Mouse (Mus musculus): ENCODE measurements at regions not wholly inside any gene's neighbourhood (a gene's known extent, or its start where the extent isn't known, plus 50 kb on each side); places are given as distances from the start of the nearest gene placed in this dataset.

DNA sequence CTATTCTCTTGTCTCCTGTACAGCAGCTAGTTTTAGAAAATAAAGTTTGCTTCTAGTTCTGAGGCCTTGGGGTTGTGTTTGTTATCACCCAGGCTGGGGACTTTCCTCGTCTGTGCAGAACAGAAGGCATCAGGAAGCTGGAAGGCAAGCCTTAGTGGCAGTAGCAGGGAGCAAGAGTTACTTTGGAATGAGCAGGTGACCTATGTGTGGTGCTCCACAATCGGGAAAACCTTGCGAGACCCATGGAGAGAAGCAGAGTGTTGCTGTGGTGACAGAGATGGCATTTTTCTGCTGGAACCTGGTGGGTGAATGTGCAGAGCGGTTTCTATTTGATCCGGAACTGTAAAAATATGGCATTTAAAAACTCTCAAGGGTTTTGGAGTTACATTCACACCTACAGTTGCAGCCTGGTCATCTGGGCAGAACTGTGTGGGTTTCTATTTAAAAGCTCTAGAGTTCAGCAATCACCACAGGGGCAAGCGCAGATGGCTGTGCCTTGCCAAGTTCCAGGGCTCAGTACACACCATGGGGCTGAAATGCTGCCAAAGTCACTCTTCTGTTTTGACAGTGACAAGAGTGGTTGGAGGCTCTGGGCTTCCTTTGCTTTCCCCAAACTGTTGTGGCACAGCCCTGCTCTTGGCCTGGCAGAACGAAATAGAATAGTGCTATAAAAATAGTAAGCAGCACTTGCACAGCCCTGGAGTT lies 195.7 kb downstream of the Stk31 start:
- no peak for ATAC-seq (ENCODE audit: low FRiP score)
- no peaks in the 10 kb centered on the region for H3K9me3 ChIP-seq (replicated peaks)
- H3K4me2 ChIP-seq (replicated peaks) = no peak overlapping the region
- H3K27ac ChIP-seq = no peak overlapping the region
- WGBS = 84% methylated on average over 7 of the region's 7 CpGs
- H3K27me3 ChIP-seq = no peaks in the 10 kb centered on the region
- H3K9ac ChIP-seq = no peak overlapping the region
- H3K4me1 ChIP-seq = no peaks in the 10 kb centered on the region
- H3K4me3 ChIP-seq = no peak overlapping the region
- no peaks in the 10 kb centered on the region for H3K36me3 ChIP-seq

DNA sequence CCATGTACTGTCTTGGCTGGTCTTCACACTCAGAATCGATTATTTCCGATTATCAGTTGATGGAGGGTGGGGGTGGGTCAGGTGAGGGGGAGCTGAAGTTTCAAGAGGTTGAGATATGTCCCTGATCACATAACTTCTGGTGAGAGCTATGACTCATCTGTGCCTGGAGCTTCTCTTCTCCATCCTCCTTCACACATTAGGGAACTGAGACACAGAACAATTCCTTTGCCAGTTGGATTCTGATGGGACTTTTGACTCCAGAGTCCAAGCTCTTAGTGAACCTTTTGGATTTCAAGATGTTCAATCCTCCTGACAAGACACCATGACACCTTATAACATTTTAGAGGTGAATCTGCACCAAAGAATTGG lies 196.2 kb downstream of the Stk31 start:
- H3K36me3 ChIP-seq = no peaks in the 10 kb centered on the region
- no peaks in the 10 kb centered on the region for H3K27me3 ChIP-seq
- no peak for ATAC-seq (ENCODE audit: low FRiP score)
- H3K4me2 ChIP-seq (replicated peaks) = no peak overlapping the region
- no peak overlapping the region for H3K27ac ChIP-seq
- no peak overlapping the region for H3K4me3 ChIP-seq
- no peaks in the 10 kb centered on the region for H3K9me3 ChIP-seq (replicated peaks)
- H3K9ac ChIP-seq = no peak overlapping the region
- 91% methylated on average over 2 of the region's 2 CpGs for WGBS
- no peaks in the 10 kb centered on the region for H3K4me1 ChIP-seq

DNA sequence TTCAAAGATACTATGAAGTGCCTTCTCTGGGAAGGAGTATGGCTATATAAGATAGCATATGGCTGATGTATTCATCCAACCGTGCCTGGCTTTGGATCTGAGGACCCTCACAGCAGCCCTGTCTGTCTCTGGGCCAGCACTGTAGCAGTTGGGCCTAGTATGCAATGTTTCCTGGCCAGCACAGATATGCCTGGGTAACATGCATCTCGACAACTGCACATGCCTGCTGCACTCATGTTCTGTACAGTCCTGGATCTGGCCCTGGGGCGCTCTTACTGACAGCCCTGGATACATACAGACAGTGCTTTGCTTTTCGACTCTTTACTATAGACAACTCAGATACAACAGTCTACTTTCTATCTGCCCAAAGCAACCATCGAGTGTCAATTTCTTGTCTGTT lies 197.3 kb downstream of the Stk31 start:
- no peak overlapping the region for H3K27ac ChIP-seq
- H3K9me3 ChIP-seq (replicated peaks) = no peaks in the 10 kb centered on the region
- no peaks in the 10 kb centered on the region for H3K36me3 ChIP-seq
- no peak for ATAC-seq (ENCODE audit: low FRiP score)
- no peaks in the 10 kb centered on the region for H3K27me3 ChIP-seq
- no peak overlapping the region for H3K9ac ChIP-seq
- WGBS = 95% methylated on average over 5 of the region's 5 CpGs
- H3K4me2 ChIP-seq (replicated peaks) = no peak overlapping the region
- no peaks in the 10 kb centered on the region for H3K4me1 ChIP-seq
- no peak overlapping the region for H3K4me3 ChIP-seq

DNA sequence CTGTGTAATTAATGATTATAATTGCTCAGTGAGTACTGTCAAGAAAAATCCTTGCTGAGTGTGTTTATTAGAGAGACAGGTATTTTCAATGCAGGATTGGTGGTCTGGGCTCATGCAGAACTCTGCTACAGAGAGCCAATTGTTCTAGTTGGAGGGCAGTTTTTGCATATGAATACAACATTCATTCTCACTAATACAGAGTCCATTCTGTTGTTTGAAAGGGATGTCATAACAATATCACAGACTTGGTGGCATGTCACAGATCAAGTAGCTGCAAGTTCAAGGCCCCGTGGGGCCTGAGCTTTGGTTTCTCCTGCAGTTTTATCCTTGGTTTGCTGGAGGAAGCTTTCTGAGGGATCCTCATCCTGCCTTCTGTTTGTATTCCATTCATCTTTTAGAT lies 207.8 kb downstream of the Stk31 start:
- Histone ChIP-seq H3K27ac (0 out of 2 replicates have a peak overlapping the region, but pooled peaks have one; percentile 2), H3K4me3 (no peak overlapping the region), H3K4me1 (peaks cover 20% of the 10 kb centered on the region), H3K27me3 (no peaks in the 10 kb centered on the region), H3K4me2 (replicated peaks) (no peak overlapping the region), H3K9ac (no peak overlapping the region), H3K36me3 (no peaks in the 10 kb centered on the region), H3K9me3 (replicated peaks) (no peaks in the 10 kb centered on the region)
- WGBS = 55% methylated on average over 1 of the region's 1 CpGs
- ATAC-seq (ENCODE audit: low FRiP score) = no peak

DNA sequence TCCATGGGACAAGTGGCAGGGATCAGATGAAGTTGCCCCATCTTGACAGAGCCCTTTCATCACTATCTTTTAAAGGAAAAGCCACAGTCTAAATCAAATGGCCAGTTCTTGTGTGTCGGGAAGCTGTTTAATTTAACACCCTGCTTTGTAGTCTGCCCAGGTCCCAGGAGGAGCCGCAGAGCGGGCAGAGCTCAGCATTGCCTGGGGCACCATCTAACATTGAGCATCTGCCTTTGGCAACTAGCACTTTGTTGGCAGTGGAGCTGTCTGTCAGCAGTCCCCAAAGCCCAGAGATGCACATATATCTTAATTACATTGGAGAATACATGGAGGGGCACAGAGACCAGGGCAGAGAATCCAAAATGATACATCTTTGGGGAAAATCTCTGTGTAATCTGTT lies 208.4 kb downstream of the Stk31 start:
- no peak overlapping the region for H3K9ac ChIP-seq
- H3K4me2 ChIP-seq (replicated peaks) = no peak overlapping the region
- no peaks in the 10 kb centered on the region for H3K36me3 ChIP-seq
- peak; percentile 29; the same call in 1 of the 2 replicates for ATAC-seq (ENCODE audit: low FRiP score)
- no peak overlapping the region for H3K4me3 ChIP-seq
- H3K4me1 ChIP-seq = peaks cover 20% of the 10 kb centered on the region
- no peaks in the 10 kb centered on the region for H3K9me3 ChIP-seq (replicated peaks)
- WGBS = 48% methylated on average over 3 of the region's 3 CpGs
- no peaks in the 10 kb centered on the region for H3K27me3 ChIP-seq
- H3K27ac ChIP-seq = 0 out of 2 replicates have a peak overlapping the region, but pooled peaks have one; percentile 2

DNA sequence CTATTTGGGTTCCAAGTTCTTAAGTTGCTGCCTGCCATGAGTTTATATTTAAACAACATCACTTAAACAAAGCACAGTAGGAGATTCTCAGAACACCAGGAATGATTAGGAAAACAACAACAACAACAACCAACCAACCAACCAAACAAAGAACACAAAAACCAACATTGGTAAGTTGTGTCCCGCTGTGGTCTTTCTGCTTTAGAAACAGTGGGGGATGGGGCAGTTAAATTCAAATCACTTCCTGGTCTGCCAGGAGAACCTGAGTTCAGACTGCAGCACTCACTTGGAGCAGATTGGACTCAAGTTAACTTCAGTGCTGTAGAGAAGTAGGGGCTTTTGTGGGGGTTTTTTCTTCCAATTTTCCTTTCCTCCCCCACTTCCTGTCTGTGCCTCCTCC lies 210.6 kb downstream of the Stk31 start:
- WGBS = 0% methylated on average over 1 of the region's 1 CpGs
- H3K4me3 ChIP-seq = no peak overlapping the region
- no peak overlapping the region for H3K27ac ChIP-seq
- ATAC-seq (ENCODE audit: low FRiP score) = no peak
- no peaks in the 10 kb centered on the region for H3K36me3 ChIP-seq
- H3K4me1 ChIP-seq = peaks cover 20% of the 10 kb centered on the region
- no peaks in the 10 kb centered on the region for H3K27me3 ChIP-seq
- H3K4me2 ChIP-seq (replicated peaks) = no peak overlapping the region
- H3K9me3 ChIP-seq (replicated peaks) = no peaks in the 10 kb centered on the region
- H3K9ac ChIP-seq = no peak overlapping the region

DNA sequence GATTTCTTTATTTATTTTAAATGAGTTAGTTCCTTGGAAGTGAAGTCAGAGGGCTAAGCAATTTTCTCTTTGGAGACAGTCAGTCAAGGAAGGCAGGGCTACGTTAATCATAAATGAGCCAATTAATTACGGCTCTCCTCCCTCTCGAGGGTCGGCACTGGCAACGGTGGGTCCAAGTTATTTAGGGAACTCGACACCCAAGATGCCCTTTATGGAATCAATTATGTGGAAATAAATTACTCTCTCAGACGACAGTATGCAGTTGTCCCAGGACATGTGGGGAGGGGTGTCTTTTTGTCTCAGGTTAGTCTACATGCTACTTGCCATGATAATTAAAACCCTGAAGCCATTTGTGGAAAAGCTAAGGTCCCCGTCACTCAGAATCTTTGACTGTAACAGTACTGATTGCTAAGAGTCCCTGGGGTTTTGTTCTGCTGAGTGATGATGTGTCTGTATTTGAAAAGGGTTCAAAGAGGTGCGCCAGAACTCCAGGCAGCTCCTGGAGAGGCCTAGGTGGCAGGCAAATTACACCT lies 211.3 kb downstream of the Stk31 start:
- no peak overlapping the region for H3K4me2 ChIP-seq (replicated peaks)
- H3K27me3 ChIP-seq = no peaks in the 10 kb centered on the region
- no peak overlapping the region for H3K27ac ChIP-seq
- no peak overlapping the region for H3K9ac ChIP-seq
- H3K4me3 ChIP-seq = no peak overlapping the region
- H3K9me3 ChIP-seq (replicated peaks) = no peaks in the 10 kb centered on the region
- 34% methylated on average over 9 of the region's 9 CpGs for WGBS
- peaks cover 20% of the 10 kb centered on the region for H3K4me1 ChIP-seq
- ATAC-seq (ENCODE audit: low FRiP score) = peak; percentile 54; the same call in 1 of the 2 replicates
- no peaks in the 10 kb centered on the region for H3K36me3 ChIP-seq

DNA sequence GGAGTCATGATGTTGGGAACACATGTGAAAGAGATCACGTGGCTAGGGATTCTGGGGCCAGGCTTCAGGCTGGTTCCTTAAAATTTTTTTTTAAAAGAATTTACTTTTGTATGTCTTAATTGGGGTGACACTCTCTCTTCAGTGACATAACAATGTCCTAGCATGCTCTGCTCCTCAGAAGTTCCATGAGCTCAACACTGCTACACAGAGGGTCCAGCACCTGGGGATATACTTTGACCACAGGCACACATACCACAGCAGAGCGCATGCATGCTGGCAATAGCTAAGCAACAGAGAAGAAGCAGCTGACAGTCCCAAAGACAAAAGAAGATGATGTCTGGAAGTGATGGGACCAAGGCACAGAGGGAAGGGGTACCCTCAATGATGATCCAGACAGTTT lies 198.4 kb upstream of the Npy start:
- Histone ChIP-seq H3K27me3 (no peaks in the 10 kb centered on the region), H3K4me2 (replicated peaks) (no peak overlapping the region), H3K27ac (no peak overlapping the region), H3K9ac (no peak overlapping the region), H3K36me3 (no peaks in the 10 kb centered on the region), H3K9me3 (replicated peaks) (no peaks in the 10 kb centered on the region), H3K4me3 (no peak overlapping the region), H3K4me1 (no peaks in the 10 kb centered on the region)
- no peak for ATAC-seq (ENCODE audit: low FRiP score)
- WGBS = 81% methylated on average over 2 of the region's 2 CpGs

DNA sequence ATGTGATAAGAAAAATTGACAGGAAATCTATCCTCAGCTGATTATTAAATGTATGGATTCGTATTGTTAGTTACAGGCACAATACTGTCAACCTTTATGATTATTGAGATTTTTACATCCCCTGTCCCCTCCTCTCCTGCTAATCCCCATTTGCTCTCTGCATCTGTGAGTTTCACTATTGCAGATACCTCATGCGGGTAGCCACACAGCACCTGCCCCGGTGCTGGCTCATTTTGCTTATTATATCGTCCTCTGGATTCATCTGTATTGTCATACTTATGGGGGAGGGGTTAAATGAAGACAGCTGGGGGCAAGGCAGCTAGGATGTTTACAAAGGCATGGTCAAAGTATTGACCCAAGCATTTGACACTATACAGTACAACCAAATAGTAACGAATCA lies 197.9 kb upstream of the Npy start:
- no peak overlapping the region for H3K4me2 ChIP-seq (replicated peaks)
- H3K27ac ChIP-seq = no peak overlapping the region
- no peaks in the 10 kb centered on the region for H3K27me3 ChIP-seq
- no peaks in the 10 kb centered on the region for H3K9me3 ChIP-seq (replicated peaks)
- 78% methylated on average over 5 of the region's 5 CpGs for WGBS
- no peak for ATAC-seq (ENCODE audit: low FRiP score)
- H3K9ac ChIP-seq = no peak overlapping the region
- no peaks in the 10 kb centered on the region for H3K36me3 ChIP-seq
- H3K4me1 ChIP-seq = no peaks in the 10 kb centered on the region
- no peak overlapping the region for H3K4me3 ChIP-seq

DNA sequence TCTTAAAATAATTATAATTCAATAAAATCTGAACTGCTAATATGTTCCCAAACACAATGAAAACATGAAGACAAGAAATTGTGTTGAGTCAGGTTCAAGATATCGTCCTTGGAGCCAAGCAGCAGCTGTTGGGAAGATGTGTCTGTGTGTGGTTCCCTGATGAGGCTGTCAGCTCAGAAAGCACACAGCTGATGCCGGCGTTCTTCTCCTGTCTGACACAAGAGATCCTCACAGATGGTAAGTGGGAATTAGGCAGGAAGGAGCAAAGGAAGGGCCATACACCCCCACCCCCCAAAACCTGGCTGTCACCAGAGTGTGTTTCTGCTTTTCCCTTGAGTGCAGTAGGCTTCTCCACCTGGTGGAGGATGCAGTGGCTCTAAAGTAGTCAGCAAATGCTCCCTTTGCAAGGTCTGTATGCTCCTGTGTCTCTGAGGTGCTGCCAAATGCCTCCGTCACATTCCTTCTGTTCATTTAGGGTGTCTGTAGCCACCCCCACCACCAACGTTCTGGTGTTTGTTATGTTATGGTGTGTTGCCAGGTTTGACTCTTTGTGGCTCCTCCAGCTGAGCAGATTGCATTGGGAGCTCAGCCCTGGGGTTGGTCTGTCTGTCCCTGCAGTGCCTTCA lies 188.9 kb upstream of the Npy start:
- 44% methylated on average over 5 of the region's 5 CpGs for WGBS
- H3K36me3 ChIP-seq = no peaks in the 10 kb centered on the region
- no peak for ATAC-seq (ENCODE audit: low FRiP score)
- no peak overlapping the region for H3K4me3 ChIP-seq
- H3K27ac ChIP-seq = peak overlapping the region; percentile 7; the same call in 1 of the 2 replicates
- no peaks in the 10 kb centered on the region for H3K27me3 ChIP-seq
- H3K9me3 ChIP-seq (replicated peaks) = no peaks in the 10 kb centered on the region
- H3K4me2 ChIP-seq (replicated peaks) = no peak overlapping the region
- H3K9ac ChIP-seq = no peak overlapping the region
- H3K4me1 ChIP-seq = peaks cover 8% of the 10 kb centered on the region

DNA sequence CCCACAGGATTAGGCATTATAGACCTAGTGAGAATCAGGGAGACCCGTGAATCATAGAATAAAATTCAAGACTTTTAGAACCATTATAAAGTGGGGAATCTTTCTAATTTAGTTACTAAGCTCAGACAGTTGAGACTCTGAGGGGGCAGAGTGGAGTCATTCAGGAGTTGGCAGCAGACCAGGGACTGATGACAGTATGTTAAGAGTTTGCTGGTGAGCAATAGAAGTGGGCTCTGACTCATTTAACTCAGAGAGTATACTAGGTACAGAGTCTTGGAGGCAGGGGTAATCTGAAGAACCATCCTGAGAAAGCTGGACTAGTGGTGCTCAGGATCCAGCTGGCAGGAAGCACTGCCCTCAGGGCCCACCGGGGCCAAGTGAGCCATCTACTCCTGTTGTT lies 184.9 kb upstream of the Npy start:
- no peak for ATAC-seq (ENCODE audit: low FRiP score)
- 88% methylated on average over 2 of the region's 2 CpGs for WGBS
- H3K4me2 ChIP-seq (replicated peaks) = no peak overlapping the region
- H3K9me3 ChIP-seq (replicated peaks) = no peaks in the 10 kb centered on the region
- H3K4me3 ChIP-seq = no peak overlapping the region
- H3K9ac ChIP-seq = no peak overlapping the region
- no peak overlapping the region for H3K27ac ChIP-seq
- H3K27me3 ChIP-seq = no peaks in the 10 kb centered on the region
- no peaks in the 10 kb centered on the region for H3K36me3 ChIP-seq
- H3K4me1 ChIP-seq = peaks cover 8% of the 10 kb centered on the region

DNA sequence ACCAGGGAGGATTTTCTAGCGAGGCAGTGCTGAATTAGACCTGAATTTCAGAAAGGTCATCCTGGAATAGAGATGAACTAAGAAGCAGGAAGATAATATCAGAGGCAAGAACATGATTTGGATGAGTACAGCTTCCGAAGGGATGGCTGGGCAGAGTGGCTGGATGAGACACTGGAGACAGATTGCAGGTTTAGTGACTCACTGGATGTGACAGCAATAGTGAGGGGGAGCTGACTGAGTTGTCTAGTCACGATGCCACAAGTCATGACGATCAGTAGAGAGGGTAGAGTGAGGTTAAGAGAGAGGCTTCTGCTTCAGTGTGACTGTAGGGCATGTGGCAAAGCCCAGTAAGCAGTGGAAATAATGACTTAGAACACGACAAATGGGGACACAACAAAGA lies 181.3 kb upstream of the Npy start:
- WGBS = 83% methylated on average over 5 of the region's 5 CpGs
- ATAC-seq (ENCODE audit: low FRiP score) = no peak
- H3K4me3 ChIP-seq = no peak overlapping the region
- no peaks in the 10 kb centered on the region for H3K4me1 ChIP-seq
- no peak overlapping the region for H3K27ac ChIP-seq
- H3K9me3 ChIP-seq (replicated peaks) = no peaks in the 10 kb centered on the region
- H3K4me2 ChIP-seq (replicated peaks) = no peak overlapping the region
- H3K36me3 ChIP-seq = no peaks in the 10 kb centered on the region
- H3K27me3 ChIP-seq = no peaks in the 10 kb centered on the region
- H3K9ac ChIP-seq = no peak overlapping the region

Measured in hindbrain, embryonic 12.5 days (tissue).